Mouse (Mus musculus) forebrain, embryonic 15.5 days (tissue): ENCODE data around the gene 1700018G05Rik. TPM values are rescaled to one million over a fixed set of nuclear protein-coding genes. Genes with fewer than 3 reads are reported as not detected.
"Not testable (repeated sequence)": the region's sequence is repeated elsewhere in the genome, so short reads cannot be mapped to it uniquely, and the experiment has no call there.

Experiments
- ATAC-seq: fragments of 200-750 bp; cut with Nextera tagmentation; replicated peaks from 2 replicates; pipeline ENCODE4 v1.8.0; 2017; ENCODE audit warnings: mild to moderate bottlenecking, moderate TSS enrichment, moderate library complexity
- H3K27ac ChIP-seq: fragments of 300-500 bp; sonication (generic); replicated peaks from 2 replicates; pipeline ENCODE4 v1.5.1; 2015; ENCODE audit warnings: mild to moderate bottlenecking, inconsistent platforms
- H3K27me3 ChIP-seq: fragments of 300-500 bp; sonication (generic); 2 replicates; pipeline ENCODE4 v1.6.1; 2015; ENCODE audit warnings: inconsistent platforms
- H3K36me3 ChIP-seq: fragments of 300-500 bp; sonication (generic); 2 replicates; pipeline ENCODE4 v1.6.1; 2015; ENCODE audit warnings: mild to moderate bottlenecking, inconsistent platforms
- H3K4me1 ChIP-seq: fragments of 300-500 bp; sonication (generic); 2 replicates; pipeline ENCODE4 v1.6.1; 2015; ENCODE audit warnings: inconsistent platforms
- H3K4me2 ChIP-seq: fragments of 300-500 bp; sonication (generic); replicated peaks from 2 replicates; pipeline ENCODE4 v1.6.1; 2015; ENCODE audit warnings: mild to moderate bottlenecking, inconsistent platforms
- H3K4me3 ChIP-seq: fragments of 300-500 bp; sonication (generic); 2 replicates; pipeline ENCODE4 v1.5.1; 2015; ENCODE audit warnings: mild to moderate bottlenecking, inconsistent platforms
- H3K9ac ChIP-seq: fragments of 300-500 bp; sonication (generic); replicated peaks from 2 replicates; pipeline ENCODE4 v1.6.1; 2015; ENCODE audit warnings: mild to moderate bottlenecking, inconsistent platforms
- H3K9me3 ChIP-seq: fragments of 300-500 bp; sonication (generic); 2 replicates; pipeline ENCODE4 v1.6.1; 2016; ENCODE audit warnings: inconsistent platforms
- WGBS: fragments of 180-500 bp; shearing (Covaris S2); methylation state at CpG from one replicate; pipeline ENCODE4 v1.1.7; 2015; ENCODE audit warnings: mixed read lengths; 5-methylcytosine and 5-hydroxymethylcytosine counted together
- polyA plus RNA-seq: library from polyadenylated mRNA; unstranded; fragments of >200 nt; fragmentation: Nextera tagmentation; extraction: Ambion mirVana; gene quantifications from 2 replicates; pipeline ENCODE4 v1.2.1, GENCODE M21; 2015

The 1700018G05Rik gene
- not detected in 2 replicates for polyA plus RNA-seq

DNA sequence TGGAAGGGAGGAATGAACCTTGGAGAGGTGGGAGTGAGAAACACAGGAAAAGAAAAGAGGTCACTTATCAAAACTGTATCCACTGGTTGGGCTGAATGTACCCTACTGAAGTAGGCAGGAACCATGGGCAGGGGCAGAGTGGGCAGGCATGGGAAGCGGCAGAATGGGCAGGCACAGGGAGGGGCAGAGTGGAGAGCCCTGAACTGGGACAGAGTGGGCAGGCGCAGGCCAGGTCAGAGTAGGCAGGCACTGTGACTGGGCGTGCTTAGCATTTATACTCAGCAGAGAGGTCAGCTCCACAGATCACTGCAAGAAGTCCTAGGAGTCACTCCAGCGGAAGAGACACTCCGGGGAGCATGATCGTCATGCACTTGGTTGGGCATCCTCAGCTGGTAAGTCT, at the start of gene 1700018G05Rik:
1700018G05Rik (plus strand) TSS at position 301 of the 400 bp plus-strand sequence.
- H3K4me3 ChIP-seq, H3K9me3 ChIP-seq, H3K9ac ChIP-seq, H3K36me3 ChIP-seq, H3K4me1 ChIP-seq, H3K27ac ChIP-seq, H3K4me2 ChIP-seq, H3K27me3 ChIP-seq, ATAC-seq: not testable (repeated sequence)
- WGBS = 87% methylated on average over 6 of the region's 6 CpGs

DNA sequence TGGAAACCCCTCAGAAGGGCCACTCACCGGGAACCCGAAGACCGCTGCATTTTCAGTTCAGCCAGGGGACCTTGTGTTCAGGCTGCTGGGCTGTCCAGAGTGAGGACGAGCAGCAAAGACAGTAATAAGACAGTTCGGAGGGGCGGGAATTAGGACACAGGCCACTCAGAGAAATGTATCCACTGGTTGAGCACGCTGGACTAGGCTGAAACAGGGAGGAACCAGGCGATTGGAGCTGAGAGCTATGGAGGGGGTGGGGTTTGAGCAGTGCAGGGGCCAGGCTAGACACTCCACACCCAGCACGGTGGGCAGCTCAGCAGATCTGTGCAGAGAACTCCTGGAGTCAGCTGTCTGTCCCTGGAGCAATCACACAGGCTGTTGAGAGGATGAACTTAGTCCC, 19.6 kb upstream of the 1700018G05Rik start, which contains the start of the genes Dmrtc1a and 1700011M02Rik:
Dmrtc1a (minus strand) TSS at position 101 of the 400 bp plus-strand sequence.
1700011M02Rik (plus strand) TSS at position 319 of the 400 bp plus-strand sequence.
- not testable (repeated sequence) for H3K27ac ChIP-seq, ATAC-seq, H3K9ac ChIP-seq, H3K4me1 ChIP-seq, H3K36me3 ChIP-seq, H3K9me3 ChIP-seq, H3K4me3 ChIP-seq, H3K27me3 ChIP-seq, H3K4me2 ChIP-seq
- WGBS = 90% methylated on average over 9 of the region's 9 CpGs

DNA sequence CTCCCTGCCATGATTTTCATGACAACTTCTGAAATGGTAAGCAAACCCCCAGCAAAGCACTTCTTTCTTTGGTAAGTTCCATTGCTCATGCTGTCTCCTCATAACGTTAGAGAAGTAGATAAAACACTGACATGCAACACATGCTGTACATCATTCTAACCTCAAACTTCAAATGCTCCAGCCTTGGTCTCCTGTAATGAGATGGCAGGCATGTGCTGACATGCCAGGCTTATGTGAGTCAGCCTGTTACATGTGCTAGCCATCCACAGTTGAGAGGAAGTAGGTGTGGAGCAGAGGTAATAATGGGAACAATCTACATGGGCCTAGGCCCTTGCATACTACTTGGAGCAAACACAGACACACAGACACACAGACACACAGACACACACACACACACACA, 13.3 kb upstream of the 1700018G05Rik start:
- 83% methylated on average over 1 of the region's 1 CpGs for WGBS
- H3K4me2 ChIP-seq, ATAC-seq, H3K27me3 ChIP-seq, H3K9ac ChIP-seq, H3K4me1 ChIP-seq, H3K4me3 ChIP-seq, H3K36me3 ChIP-seq, H3K9me3 ChIP-seq, H3K27ac ChIP-seq: not testable (repeated sequence)

DNA sequence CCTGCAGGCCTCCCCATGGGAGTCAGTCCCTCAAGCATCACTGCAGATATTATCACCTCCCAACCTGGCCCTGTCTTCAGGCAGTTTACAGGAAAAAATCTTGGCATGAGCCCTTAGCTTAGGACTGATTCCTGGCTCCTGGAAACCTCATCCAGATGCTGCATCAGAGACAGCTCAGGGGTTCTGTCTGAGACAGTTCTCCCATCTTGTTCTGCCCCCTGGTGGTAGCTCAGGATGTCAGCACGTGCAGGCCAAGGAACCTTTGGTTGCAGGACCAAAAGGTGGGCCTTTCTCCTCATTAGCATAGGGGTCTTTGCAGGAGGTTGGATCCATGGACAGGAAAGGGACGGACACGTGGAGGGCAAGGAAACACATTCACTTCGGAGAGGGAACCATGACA, 1.5 kb upstream of the 1700018G05Rik start:
- peak; percentile 63 for ATAC-seq
- not testable (repeated sequence) for H3K9ac ChIP-seq, H3K27ac ChIP-seq, H3K9me3 ChIP-seq, H3K36me3 ChIP-seq, H3K4me3 ChIP-seq, H3K4me2 ChIP-seq, H3K4me1 ChIP-seq, H3K27me3 ChIP-seq
- 35% methylated on average over 4 of the region's 4 CpGs for WGBS

DNA sequence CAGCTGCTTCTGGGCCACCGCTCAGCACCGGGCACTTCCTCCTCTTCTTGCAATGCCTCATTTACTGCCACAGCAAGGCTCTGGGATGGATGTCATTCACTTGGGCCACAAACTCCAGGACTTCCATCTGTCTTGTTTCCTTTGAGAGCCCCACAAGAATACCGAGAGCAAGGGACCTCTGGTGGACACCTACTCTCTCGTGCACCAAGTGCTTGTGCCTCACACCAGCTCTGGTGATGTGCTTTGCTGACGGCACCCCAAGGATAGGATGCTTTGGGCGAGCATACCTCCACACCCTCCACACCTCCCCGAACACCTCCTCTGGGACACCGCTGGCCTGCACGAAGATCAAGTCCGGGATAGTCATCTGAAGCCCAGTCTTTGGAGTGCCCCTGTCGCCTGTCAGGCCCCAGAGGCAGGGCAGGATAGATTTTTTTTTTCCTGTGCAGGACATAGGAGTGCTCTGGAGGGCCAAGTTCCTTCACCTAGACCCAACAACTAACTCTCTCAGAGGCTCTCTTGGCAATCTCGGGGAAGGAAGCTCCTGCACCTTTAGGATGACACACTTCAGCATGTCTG, 4.9 kb downstream of the 1700018G05Rik start:
- H3K9me3 ChIP-seq = no peaks in the 10 kb centered on the region
- no peak overlapping the region for H3K27ac ChIP-seq
- no peaks in the 10 kb centered on the region for H3K4me1 ChIP-seq
- H3K27me3 ChIP-seq = no peaks in the 10 kb centered on the region
- H3K4me3 ChIP-seq = peak overlapping the region; percentile 49
- peak overlapping the region; percentile 49 for H3K4me2 ChIP-seq
- ATAC-seq = peak; percentile 31; the same call in 1 of the 2 replicates
- H3K36me3 ChIP-seq = no peaks in the 10 kb centered on the region
- 50% methylated on average over 12 of the region's 12 CpGs for WGBS
- H3K9ac ChIP-seq = peak overlapping the region; percentile 59

DNA sequence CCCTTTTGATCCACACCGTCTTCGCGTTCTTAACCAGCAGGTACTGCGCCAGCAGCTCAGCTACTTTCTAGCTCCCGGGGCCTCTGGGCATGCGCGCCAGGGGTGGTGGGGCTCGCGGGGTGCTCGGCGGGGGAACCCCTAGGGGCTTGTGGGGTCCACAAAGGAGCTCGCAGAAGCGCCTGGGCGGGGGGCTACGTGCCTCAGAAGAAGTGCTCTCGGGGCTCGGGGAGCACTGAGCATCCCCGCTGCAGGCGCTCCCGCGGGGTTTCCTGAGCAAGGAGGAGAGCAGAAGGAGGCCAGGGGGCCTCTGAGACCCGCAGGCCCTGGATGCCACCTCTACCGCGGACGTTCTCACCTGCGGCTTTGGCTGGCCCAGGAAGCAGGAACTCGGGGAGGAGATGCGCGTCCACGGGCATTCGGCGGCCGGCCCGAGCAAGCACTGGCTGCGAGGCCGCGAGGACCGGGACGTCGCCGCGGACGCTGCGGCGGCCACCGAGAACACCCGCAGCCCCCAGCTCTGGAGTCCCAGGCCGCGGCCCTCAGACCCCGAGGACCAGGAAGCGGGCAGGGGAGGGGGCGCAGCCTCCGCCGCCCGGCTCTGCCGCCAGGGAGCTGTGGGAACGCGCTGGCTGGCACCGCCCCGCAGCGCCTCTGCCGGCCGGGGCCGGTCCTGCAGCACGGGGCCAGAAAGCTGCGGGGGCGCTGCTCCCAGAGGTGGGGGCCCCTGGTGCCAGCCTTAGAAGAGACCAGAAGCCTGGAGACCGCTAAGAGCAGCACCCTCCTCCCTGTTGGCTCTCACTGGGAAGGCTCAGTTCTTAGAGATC, 5.6 kb downstream of the 1700018G05Rik start:
- 33% methylated on average over 67 of the region's 68 CpGs for WGBS
- peak overlapping the region; percentile 49 for H3K4me3 ChIP-seq
- H3K9ac ChIP-seq = peak overlapping the region; percentile 59
- H3K27me3 ChIP-seq = no peaks in the 10 kb centered on the region
- peak overlapping the region; percentile 49 for H3K4me2 ChIP-seq
- H3K4me1 ChIP-seq = no peaks in the 10 kb centered on the region
- H3K36me3 ChIP-seq = no peaks in the 10 kb centered on the region
- no peaks in the 10 kb centered on the region for H3K9me3 ChIP-seq
- no peak overlapping the region; the same call in 1 of the 2 replicates for H3K27ac ChIP-seq
- peak; percentile 86 for ATAC-seq

DNA sequence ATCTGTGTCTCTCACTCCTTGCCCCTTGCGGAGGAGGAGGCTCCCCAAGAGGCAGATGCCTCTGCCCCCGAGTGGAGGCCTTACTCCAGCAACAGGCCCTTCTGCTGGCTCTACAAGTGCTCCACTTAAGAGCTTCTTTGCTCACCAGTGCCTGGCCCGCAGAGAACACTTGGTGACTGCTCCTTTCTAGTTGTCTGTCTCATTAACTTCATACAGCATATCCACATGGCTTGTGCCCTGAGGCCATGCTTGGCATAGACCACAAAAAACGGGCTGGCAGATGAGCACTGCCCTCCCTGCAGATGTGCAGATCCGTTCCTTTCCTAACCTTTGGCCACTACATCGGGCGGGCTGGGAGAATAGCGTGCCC, 6.2 kb downstream of the 1700018G05Rik start:
- peak; percentile 31; the same call in 1 of the 2 replicates for ATAC-seq
- Histone ChIP-seq H3K9ac (0 out of 2 replicates have a peak overlapping the region, but pooled peaks have one; percentile 59), H3K4me3 (peak overlapping the region; percentile 49), H3K4me1 (no peaks in the 10 kb centered on the region), H3K9me3 (no peaks in the 10 kb centered on the region), H3K27ac (no peak overlapping the region), H3K4me2 (peak overlapping the region; percentile 49), H3K36me3 (no peaks in the 10 kb centered on the region), H3K27me3 (no peaks in the 10 kb centered on the region)
- 69% methylated on average over 8 of the region's 8 CpGs for WGBS

DNA sequence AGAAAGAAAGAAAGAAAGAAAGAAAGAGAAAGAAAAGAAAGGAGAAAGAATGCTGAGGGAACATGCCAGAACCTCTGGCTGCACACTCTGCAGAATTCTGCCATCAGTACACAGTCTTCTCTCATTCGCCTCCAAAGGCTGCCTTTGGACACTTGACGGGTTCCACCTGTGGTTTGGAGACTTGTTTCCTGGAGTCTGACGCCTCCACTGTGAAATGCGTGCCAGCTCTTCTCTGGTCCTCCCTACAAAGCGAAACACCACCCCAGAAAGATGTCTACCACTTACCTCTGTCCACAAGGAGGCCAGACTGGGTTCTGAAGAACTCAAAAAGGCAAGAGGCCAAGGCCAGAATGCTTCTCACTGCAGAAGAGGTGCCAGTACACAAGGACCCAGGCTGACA, 8.6 kb downstream of the 1700018G05Rik start:
- H3K9ac ChIP-seq = no peak overlapping the region
- no peaks in the 10 kb centered on the region for H3K9me3 ChIP-seq
- H3K27me3 ChIP-seq = no peaks in the 10 kb centered on the region
- ATAC-seq = no peak
- no peak overlapping the region for H3K4me2 ChIP-seq
- H3K4me1 ChIP-seq = no peaks in the 10 kb centered on the region
- no peaks in the 10 kb centered on the region for H3K36me3 ChIP-seq
- no peak overlapping the region for H3K4me3 ChIP-seq
- no peak overlapping the region for H3K27ac ChIP-seq
- 84% methylated on average over 5 of the region's 5 CpGs for WGBS

DNA sequence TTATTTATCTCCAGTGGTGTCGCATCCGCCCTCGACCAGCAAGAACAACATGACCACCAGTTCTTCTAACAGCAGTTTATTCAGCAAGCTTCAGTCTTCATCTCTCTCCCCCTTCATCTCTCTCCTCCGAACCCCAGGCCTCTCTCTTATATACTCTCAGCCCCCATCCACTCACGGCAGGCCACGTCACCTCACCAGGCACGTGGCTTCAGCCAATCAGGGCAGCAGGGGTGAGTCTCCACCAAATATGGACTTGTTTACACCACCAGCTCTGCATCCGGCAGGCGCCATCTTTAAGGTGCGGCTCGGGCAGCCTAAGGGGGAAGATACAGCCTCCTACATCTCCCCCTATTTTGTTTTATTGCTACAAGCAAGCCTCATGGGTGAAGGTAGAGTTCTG, 22.0 kb downstream of the 1700018G05Rik start:
- H3K4me3 ChIP-seq, H3K4me1 ChIP-seq, H3K4me2 ChIP-seq, H3K27me3 ChIP-seq, H3K27ac ChIP-seq, H3K9me3 ChIP-seq, ATAC-seq, H3K36me3 ChIP-seq, H3K9ac ChIP-seq: not testable (repeated sequence)
- WGBS = 89% methylated on average over 11 of the region's 11 CpGs

DNA sequence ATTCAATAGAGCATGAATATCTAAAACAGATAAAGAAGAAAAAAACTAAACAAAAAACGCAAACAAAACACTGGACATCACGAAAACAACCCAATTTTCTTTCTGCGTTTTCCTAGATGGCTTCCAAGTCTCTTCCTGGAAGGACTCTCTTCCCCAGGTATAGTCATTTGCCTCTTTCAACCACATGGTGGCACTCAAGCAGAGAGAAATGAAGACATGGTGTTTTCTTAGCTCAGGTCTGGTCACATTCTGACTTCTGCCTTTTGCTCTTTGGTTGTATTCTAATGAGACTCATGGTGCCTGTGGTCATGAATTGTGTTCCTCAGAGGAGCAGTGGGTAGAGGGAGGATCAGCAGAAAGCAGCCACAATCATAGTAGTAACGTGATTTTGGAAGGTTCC, 30.7 kb downstream of the 1700018G05Rik start:
- H3K4me1 ChIP-seq = no peaks in the 10 kb centered on the region
- no peak overlapping the region for H3K27ac ChIP-seq
- no peaks in the 10 kb centered on the region for H3K36me3 ChIP-seq
- H3K27me3 ChIP-seq = 0 out of 2 replicates have a peak, but pooled peaks cover 2% of the 10 kb centered on the region
- H3K4me2 ChIP-seq = no peak overlapping the region
- WGBS = 29% methylated on average over 4 of the region's 4 CpGs
- H3K4me3 ChIP-seq = no peak overlapping the region
- H3K9ac ChIP-seq = no peak overlapping the region
- ATAC-seq = no peak
- H3K9me3 ChIP-seq = no peaks in the 10 kb centered on the region

DNA sequence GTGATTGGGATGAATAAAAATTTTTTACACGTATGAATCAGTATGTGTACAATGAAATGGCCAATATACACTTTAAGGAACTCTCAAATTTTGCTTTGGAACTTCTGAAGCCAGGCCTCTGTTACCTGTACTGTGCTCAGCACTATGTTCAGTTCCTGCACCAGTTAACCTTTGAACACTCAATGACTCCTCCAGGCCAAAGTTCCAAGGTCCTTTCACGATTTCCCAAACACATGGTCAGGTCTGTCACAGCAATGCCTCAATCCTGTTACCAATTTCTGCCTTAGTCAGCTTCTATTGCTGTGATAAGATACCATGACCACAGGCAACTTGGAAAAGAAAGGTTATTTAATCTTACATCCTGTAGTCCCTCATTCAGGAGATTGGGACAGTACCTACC, 32.4 kb downstream of the 1700018G05Rik start:
- Histone ChIP-seq H3K27ac (no peak overlapping the region), H3K9me3 (no peaks in the 10 kb centered on the region), H3K4me1 (no peaks in the 10 kb centered on the region), H3K36me3 (no peaks in the 10 kb centered on the region), H3K9ac (no peak overlapping the region), H3K4me3 (no peak overlapping the region), H3K4me2 (no peak overlapping the region), H3K27me3 (no peaks in the 10 kb centered on the region)
- ATAC-seq = no peak
- WGBS = 59% methylated on average over 2 of the region's 2 CpGs
